Mouse (Mus musculus): ENCODE data around the gene Zmat5.

Zmat5 gene

DNA sequence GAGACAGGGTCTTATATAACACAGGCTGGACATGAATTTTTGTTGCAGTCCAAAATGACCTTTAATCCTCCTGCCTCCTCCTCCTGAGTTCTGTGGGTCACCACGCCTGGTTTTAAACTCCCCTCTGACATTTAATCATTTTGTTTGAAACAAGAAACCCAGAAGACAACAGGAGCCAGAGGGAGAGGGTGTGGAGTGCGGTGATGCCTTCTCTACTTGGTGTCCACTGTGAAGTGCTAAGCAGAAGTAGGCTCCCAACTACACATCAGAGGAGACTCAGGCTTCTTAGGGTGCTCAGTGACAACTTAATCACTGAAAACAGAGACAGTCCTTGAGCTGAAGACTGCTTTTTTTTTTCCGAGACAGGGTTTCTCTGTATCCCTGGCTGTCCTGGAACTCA, 76.4 kb downstream of the Zmat5 start:
- DNase-seq (ENCODE audit: low spot score), result no peak

GRCm38 (mm10) chr11:4783116-4783515, 78.6 kb downstream of the Zmat5 start:
- no peak for DNase-seq (ENCODE audit: low spot score)

DNA sequence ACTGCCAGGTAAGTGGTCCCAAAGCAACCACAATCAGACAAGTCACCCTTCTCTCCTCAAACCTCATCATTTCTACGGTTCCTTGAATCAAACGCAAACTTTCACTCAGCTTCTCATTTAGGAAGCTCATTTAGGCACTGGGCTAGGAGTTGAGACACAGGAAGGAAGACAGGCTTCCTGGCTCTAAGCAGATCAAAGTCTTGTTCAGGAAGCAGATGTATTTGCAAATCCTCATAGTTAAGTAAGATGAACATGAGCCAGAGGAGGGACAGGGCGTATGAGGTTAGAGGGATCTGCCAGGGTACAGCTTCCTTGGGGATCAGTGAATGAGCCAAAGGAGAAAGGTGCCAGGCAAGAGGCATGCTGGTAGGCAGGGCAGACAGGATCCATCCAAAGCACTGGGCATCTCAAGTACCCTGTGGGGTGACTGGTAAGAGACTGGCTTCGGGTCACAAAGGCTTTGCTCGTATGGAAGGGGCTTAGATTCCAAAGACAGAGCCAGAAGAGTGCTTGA, 80.2 kb downstream of the Zmat5 start:
- no peak for DNase-seq (ENCODE audit: low spot score)

All from MN1 (cell line).